Mouse (Mus musculus): ENCODE measurements around the gene Gm28961. TPM values are rescaled to one million over a fixed set of nuclear protein-coding genes. Genes with fewer than 3 reads are reported as not detected.
"Not testable (repeated sequence)": the region's sequence is repeated elsewhere in the genome, so short reads cannot be mapped to it uniquely, and the experiment has no call there.

Gm28961 gene
- polyA plus RNA-seq (2014; fragmentation: Nextera tagmentation; extraction: Ambion mirVana): not detected in 2 replicates

GRCm38 (mm10) chrY:57705397-57705796 lies at the start of gene Gm28961:
TSS of gene Gm28961 (plus strand) at chrY:57705697.
- ATAC-seq (replicated peaks; ENCODE audit: insufficient number of reproducible peaks, low FRiP score, low TSS enrichment, low read depth); H3K27me3 ChIP-seq (ENCODE audit: control insufficient read depth, insufficient read depth, low read length); DNase-seq (ENCODE audit: low spot score); H3K27ac ChIP-seq (replicated peaks; ENCODE audit: low read depth, low read length); H3K9ac ChIP-seq (replicated peaks; ENCODE audit: low read length); H3K4me3 ChIP-seq (ENCODE audit: low read depth, low read length); H3K9me3 ChIP-seq (replicated peaks; ENCODE audit: control insufficient read depth, low read length); H3K4me2 ChIP-seq (ENCODE audit: low read depth, low read length); H3K4me1 ChIP-seq (ENCODE audit: control insufficient read depth, insufficient read depth, low read length); H3K36me3 ChIP-seq (replicated peaks; ENCODE audit: control insufficient read depth, insufficient read depth, low read depth, low read length): not testable (repeated sequence)
- no CpG with 5 or more reads among the region's 6 CpGs for WGBS

Other genes starting within 250 kb of the Gm28961 start
- gene Gm21943, start 172.0 kb upstream of the Gm28961 start, polyA plus RNA-seq (2014; fragmentation: Nextera tagmentation; extraction: Ambion mirVana): not detected in 2 replicates